Mouse (Mus musculus) limb, embryonic 13.5 days (tissue): ENCODE results near the gene Pole2. TPM values are rescaled to one million over a fixed set of nuclear protein-coding genes. Genes with fewer than 3 reads are reported as not detected.
A peak's percentile ranks its signal among the peaks of the same experiment; 100 is the strongest.

ENCODE experiments used
- ATAC-seq: fragments of 200-750 bp; cut with Nextera tagmentation; 2 replicates; pipeline ENCODE4 v1.8.0; 2017; ENCODE audit warnings: low read depth, moderate number of reproducible peaks, moderate TSS enrichment; ENCODE audit not compliant: low FRiP score
- H3K27ac ChIP-seq: fragments of 300-500 bp; sonication (generic); 2 replicates; pipeline ENCODE4 v1.5.1; 2015; ENCODE audit warnings: inconsistent platforms, mild to moderate bottlenecking, moderate library complexity
- H3K27me3 ChIP-seq: fragments of 300-500 bp; sonication (generic); 2 replicates; pipeline ENCODE4 v1.6.1; 2015; ENCODE audit warnings: mild to moderate bottlenecking, inconsistent platforms
- H3K36me3 ChIP-seq: fragments of 300-500 bp; sonication (generic); 2 replicates; pipeline ENCODE4 v1.6.1; 2015; ENCODE audit warnings: inconsistent platforms, mild to moderate bottlenecking, moderate library complexity
- H3K4me1 ChIP-seq: fragments of 300-500 bp; sonication (generic); 2 replicates; pipeline ENCODE4 v1.6.1; 2015; ENCODE audit warnings: inconsistent platforms
- H3K4me2 ChIP-seq: fragments of 300-500 bp; sonication (generic); replicated peaks from 2 replicates; pipeline ENCODE4 v1.6.1; 2015; ENCODE audit warnings: inconsistent platforms, mild to moderate bottlenecking, moderate library complexity
- H3K4me3 ChIP-seq: fragments of 300-500 bp; sonication (generic); 2 replicates; pipeline ENCODE4 v1.5.1; 2015; ENCODE audit warnings: moderate library complexity, mild to moderate bottlenecking, inconsistent platforms
- H3K9ac ChIP-seq: fragments of 300-500 bp; sonication (generic); 2 replicates; pipeline ENCODE4 v1.6.1; 2015; ENCODE audit warnings: mild to moderate bottlenecking, inconsistent platforms
- H3K9me3 ChIP-seq: fragments of 300-500 bp; sonication (generic); 2 replicates; pipeline ENCODE4 v1.6.1; 2016; ENCODE audit warnings: inconsistent platforms
- WGBS: fragments of 180-500 bp; shearing (Covaris S2); methylation state at CpG from one replicate; pipeline ENCODE4 v1.1.7; 2015; 5-methylcytosine and 5-hydroxymethylcytosine counted together
- polyA plus RNA-seq: library from polyadenylated mRNA; unstranded; fragments of >200 nt; fragmentation: Nextera tagmentation; extraction: Ambion mirVana; gene quantifications from 2 replicates; pipeline ENCODE4 v1.2.1, GENCODE M21; 2015

The Pole2 gene
- polyA plus RNA-seq = 26.5 and 29.8 TPM in 2 replicates

GRCm38 (mm10) chr12:69227776-69228466 is at the start of gene Pole2:
Gene Pole2 (minus strand): TSS chr12:69228195.
- Histone ChIP-seq H3K4me2 (peak within 1 kb of the TSS; percentile 59), H3K36me3 (peaks cover 23% of the 10 kb centered on the region), H3K4me1 (peaks cover 4% of the 10 kb centered on the region; the same call in 1 of the 2 replicates), H3K9me3 (no peaks in the 10 kb centered on the region), H3K4me3 (peak within 1 kb of the TSS; percentile 65), H3K27me3 (no peaks in the 10 kb centered on the region), H3K9ac (peak within 1 kb of the TSS; percentile 65), H3K27ac (peak within 1 kb of the TSS; percentile 89)
- peak; percentile 97 for ATAC-seq
- WGBS = 0% methylated on average over 37 of the region's 37 CpGs

GRCm38 (mm10) chr12:69268956-69269355 is 41.0 kb upstream of the Pole2 start:
- Histone ChIP-seq H3K27me3 (no peaks in the 10 kb centered on the region), H3K27ac (no peak overlapping the region), H3K9me3 (no peaks in the 10 kb centered on the region), H3K9ac (no peak overlapping the region), H3K4me1 (no peaks in the 10 kb centered on the region), H3K4me3 (no peak overlapping the region), H3K36me3 (no peaks in the 10 kb centered on the region), H3K4me2 (no peak overlapping the region)
- ATAC-seq = no peak
- WGBS = 56% methylated on average over 2 of the region's 2 CpGs

GRCm38 (mm10) chr12:69267956-69268632 is 40.1 kb upstream of the Pole2 start:
- Histone ChIP-seq H3K4me2 (no peak overlapping the region), H3K27ac (no peak overlapping the region), H3K9me3 (no peaks in the 10 kb centered on the region), H3K27me3 (no peaks in the 10 kb centered on the region), H3K36me3 (no peaks in the 10 kb centered on the region), H3K9ac (no peak overlapping the region), H3K4me3 (no peak overlapping the region), H3K4me1 (no peaks in the 10 kb centered on the region)
- WGBS = 76% methylated on average over 11 of the region's 11 CpGs
- ATAC-seq = no peak

GRCm38 (mm10) chr12:69265031-69265430 is 37.0 kb upstream of the Pole2 start:
- H3K27me3 ChIP-seq = no peaks in the 10 kb centered on the region
- H3K27ac ChIP-seq = no peak overlapping the region
- H3K4me3 ChIP-seq = no peak overlapping the region
- H3K36me3 ChIP-seq = no peaks in the 10 kb centered on the region
- no peak overlapping the region for H3K9ac ChIP-seq
- no peaks in the 10 kb centered on the region for H3K9me3 ChIP-seq
- H3K4me2 ChIP-seq = no peak overlapping the region
- no peak for ATAC-seq
- no peaks in the 10 kb centered on the region for H3K4me1 ChIP-seq
- WGBS = 86% methylated on average over 3 of the region's 3 CpGs

- no peak overlapping the region for H3K27ac ChIP-seq
- no peaks in the 10 kb centered on the region for H3K4me1 ChIP-seq
- no peak overlapping the region for H3K9ac ChIP-seq
- no peaks in the 10 kb centered on the region for H3K36me3 ChIP-seq
- H3K27me3 ChIP-seq = no peaks in the 10 kb centered on the region
- 91% methylated on average over 5 of the region's 5 CpGs for WGBS
- H3K9me3 ChIP-seq = no peaks in the 10 kb centered on the region
- H3K4me2 ChIP-seq = no peak overlapping the region
- no peak overlapping the region for H3K4me3 ChIP-seq
- ATAC-seq = no peak
Observed at GRCm38 (mm10) chr12:69262251-69262650, 34.3 kb upstream of the Pole2 start.

GRCm38 (mm10) chr12:69257836-69258235 is 29.8 kb upstream of the Pole2 start:
- no peaks in the 10 kb centered on the region for H3K36me3 ChIP-seq
- H3K4me3 ChIP-seq = no peak overlapping the region
- no peaks in the 10 kb centered on the region for H3K4me1 ChIP-seq
- H3K9me3 ChIP-seq = no peaks in the 10 kb centered on the region
- no peak overlapping the region for H3K4me2 ChIP-seq
- no peak for ATAC-seq
- H3K27ac ChIP-seq = no peak overlapping the region
- WGBS = 83% methylated on average over 11 of the region's 11 CpGs
- no peaks in the 10 kb centered on the region for H3K27me3 ChIP-seq
- H3K9ac ChIP-seq = no peak overlapping the region

GRCm38 (mm10) chr12:69253806-69254205 is 25.8 kb upstream of the Pole2 start:
- Histone ChIP-seq H3K27me3 (no peaks in the 10 kb centered on the region), H3K9ac (no peak overlapping the region), H3K4me1 (no peaks in the 10 kb centered on the region), H3K4me2 (no peak overlapping the region), H3K36me3 (no peaks in the 10 kb centered on the region), H3K27ac (no peak overlapping the region), H3K4me3 (no peak overlapping the region), H3K9me3 (no peaks in the 10 kb centered on the region)
- no peak for ATAC-seq
- WGBS = 89% methylated on average over 1 of the region's 1 CpGs

GRCm38 (mm10) chr12:69250756-69251155 is 22.8 kb upstream of the Pole2 start:
- Histone ChIP-seq H3K27me3 (no peaks in the 10 kb centered on the region), H3K4me1 (no peaks in the 10 kb centered on the region), H3K9me3 (no peaks in the 10 kb centered on the region), H3K27ac (no peak overlapping the region), H3K4me2 (no peak overlapping the region), H3K9ac (no peak overlapping the region), H3K4me3 (no peak overlapping the region), H3K36me3 (no peaks in the 10 kb centered on the region)
- 85% methylated on average over 8 of the region's 8 CpGs for WGBS
- no peak for ATAC-seq

DNA sequence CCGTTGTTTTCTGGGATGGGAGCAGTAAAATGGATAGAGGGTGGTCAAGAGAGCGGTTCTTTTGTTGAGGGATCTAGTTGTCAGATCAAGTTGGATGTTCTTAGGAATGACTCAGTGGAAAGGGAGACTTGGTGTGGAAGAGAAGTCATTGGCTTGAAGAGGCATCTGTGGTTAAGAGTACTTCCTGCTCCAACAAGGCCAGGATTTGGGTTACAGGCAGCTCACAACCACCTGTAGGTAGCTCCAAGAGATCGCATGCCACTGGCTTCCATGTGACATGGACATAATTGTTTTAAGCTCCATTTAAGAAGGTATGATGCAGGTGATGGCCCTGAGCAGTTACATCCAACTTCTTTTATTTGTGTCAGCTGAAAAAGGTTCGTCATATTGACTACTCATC is 21.8 kb upstream of the Pole2 start:
- Histone ChIP-seq H3K9ac (no peak overlapping the region), H3K36me3 (no peaks in the 10 kb centered on the region), H3K4me1 (no peaks in the 10 kb centered on the region), H3K4me2 (no peak overlapping the region), H3K4me3 (no peak overlapping the region), H3K27me3 (no peaks in the 10 kb centered on the region), H3K27ac (no peak overlapping the region), H3K9me3 (no peaks in the 10 kb centered on the region)
- WGBS = 85% methylated on average over 4 of the region's 4 CpGs
- no peak for ATAC-seq

GRCm38 (mm10) chr12:69241771-69242431 is 13.9 kb upstream of the Pole2 start:
- peak overlapping the region; percentile 71 for H3K4me3 ChIP-seq
- H3K27me3 ChIP-seq = no peaks in the 10 kb centered on the region
- H3K9ac ChIP-seq = peak overlapping the region; percentile 86
- H3K9me3 ChIP-seq = no peaks in the 10 kb centered on the region
- H3K36me3 ChIP-seq = no peaks in the 10 kb centered on the region
- under 1% methylated on average over 64 of the region's 64 CpGs for whole genome bisulfite sequencing
- peak overlapping the region; percentile 79 for H3K27ac ChIP-seq
- H3K4me2 ChIP-seq = peak overlapping the region; percentile 65
- peak; percentile 91 for ATAC-seq
- peaks cover 8% of the 10 kb centered on the region for H3K4me1 ChIP-seq

DNA sequence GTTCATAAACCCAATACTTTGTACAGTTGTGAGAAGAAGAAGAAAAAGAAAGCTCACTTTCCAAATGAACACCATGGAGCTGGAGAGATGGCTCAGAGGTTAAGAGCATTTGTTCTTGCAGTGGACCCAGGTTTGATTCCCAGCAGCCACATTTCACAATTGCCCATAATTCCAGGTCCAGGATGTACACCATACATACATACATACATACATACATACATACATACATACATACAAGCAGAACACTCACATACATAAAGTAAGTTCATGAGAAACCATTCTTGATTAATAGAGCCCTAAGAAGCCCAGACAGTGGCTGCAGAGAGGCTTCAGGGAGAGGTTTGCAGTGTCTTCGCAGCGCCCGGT is 13.4 kb upstream of the Pole2 start:
- H3K4me3 ChIP-seq = peak overlapping the region; percentile 71
- no peaks in the 10 kb centered on the region for H3K27me3 ChIP-seq
- peak overlapping the region; percentile 86 for H3K9ac ChIP-seq
- 0 out of 2 replicates have a peak, but pooled peaks have one; percentile 16 for ATAC-seq
- H3K4me1 ChIP-seq = peaks cover 8% of the 10 kb centered on the region
- H3K4me2 ChIP-seq = peak overlapping the region; percentile 65
- peak overlapping the region; percentile 79 for H3K27ac ChIP-seq
- H3K36me3 ChIP-seq = no peaks in the 10 kb centered on the region
- H3K9me3 ChIP-seq = no peaks in the 10 kb centered on the region
- 4% methylated on average over 3 of the region's 3 CpGs for WGBS

GRCm38 (mm10) chr12:69240876-69241275 is 12.9 kb upstream of the Pole2 start, which contains the start of gene Klhdc1:
Gene Klhdc1 (plus strand): TSS chr12:69241176.
- no peak for ATAC-seq
- peak within 1 kb of the TSS; percentile 86 for H3K9ac ChIP-seq
- no peaks in the 10 kb centered on the region for H3K36me3 ChIP-seq
- peaks cover 8% of the 10 kb centered on the region for H3K4me1 ChIP-seq
- no peaks in the 10 kb centered on the region for H3K27me3 ChIP-seq
- peak within 1 kb of the TSS; percentile 79 for H3K27ac ChIP-seq
- H3K4me2 ChIP-seq = peak within 1 kb of the TSS; percentile 65
- no peaks in the 10 kb centered on the region for H3K9me3 ChIP-seq
- WGBS = 61% methylated on average over 6 of the region's 6 CpGs
- peak within 1 kb of the TSS; percentile 71 for H3K4me3 ChIP-seq
